Mouse (Mus musculus): ENCODE data around the gene Ttc7.

DNA sequence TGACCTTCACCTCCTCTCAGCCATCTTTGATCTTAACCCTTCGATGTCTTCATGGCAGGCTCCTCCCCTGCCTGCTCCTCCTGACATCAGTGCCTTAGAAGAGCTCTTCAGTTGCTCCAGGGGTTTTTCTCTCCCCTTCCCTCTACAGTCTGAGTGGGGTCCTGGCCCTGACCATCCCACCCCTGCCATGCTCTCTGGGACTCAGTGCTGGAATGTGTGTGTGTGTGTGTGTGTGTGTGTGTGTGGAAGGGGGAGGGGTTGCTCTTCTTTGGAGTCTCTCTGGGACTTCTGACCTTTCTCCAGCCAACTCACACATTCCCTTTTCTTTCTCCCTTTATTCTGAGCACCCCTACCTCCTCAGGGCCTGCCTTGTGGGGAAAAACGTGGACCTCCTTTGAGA, 83.8 kb downstream of the Ttc7 start:
- no peak for TF ChIP-seq CTCF (IDR thresholded peaks at IDR 0.05; ENCODE audit: borderline replicate concordance, insufficient read depth, low read length)
- TF ChIP-seq POLR2A (IDR thresholded peaks at IDR 0.05; ENCODE audit: low read depth, low read length) = no peak

Data from embryonic fibroblast, embryonic 13.5 days (primary cell).